Mouse (Mus musculus) hindbrain, embryonic 15.5 days (tissue): Measurements from ENCODE around the gene Nudt22. TPM values are rescaled to one million over a fixed set of nuclear protein-coding genes. Genes with fewer than 3 reads are reported as not detected.
A peak's percentile ranks its signal among the peaks of the same experiment; 100 is the strongest.

ENCODE experiments used
- ATAC-seq: fragments of 200-750 bp; cut with Nextera tagmentation; 2 replicates; pipeline ENCODE4 v1.8.0; 2017; ENCODE audit warnings: low read depth, moderate number of reproducible peaks, moderate TSS enrichment; ENCODE audit not compliant: low FRiP score
- H3K27ac ChIP-seq: fragments of 300-500 bp; sonication (generic); replicated peaks from 2 replicates; pipeline ENCODE4 v1.5.1; 2015; ENCODE audit warnings: mild to moderate bottlenecking, inconsistent platforms
- H3K27me3 ChIP-seq: fragments of 300-500 bp; sonication (generic); 2 replicates; pipeline ENCODE4 v1.6.1; 2015; ENCODE audit warnings: control low read depth, inconsistent platforms
- H3K36me3 ChIP-seq: fragments of 300-500 bp; sonication (generic); 2 replicates; pipeline ENCODE4 v1.6.1; 2015; ENCODE audit warnings: control low read depth, inconsistent platforms
- H3K4me1 ChIP-seq: fragments of 300-500 bp; sonication (generic); replicated peaks from 2 replicates; pipeline ENCODE4 v1.6.1; 2015; ENCODE audit warnings: control low read depth, inconsistent platforms
- H3K4me2 ChIP-seq: fragments of 300-500 bp; sonication (generic); 2 replicates; pipeline ENCODE4 v1.6.1; 2015; ENCODE audit warnings: moderate library complexity, mild to moderate bottlenecking, inconsistent platforms
- H3K4me3 ChIP-seq: fragments of 300-500 bp; sonication (generic); 2 replicates; pipeline ENCODE4 v1.5.1; 2015; ENCODE audit warnings: mild to moderate bottlenecking, inconsistent platforms
- H3K9ac ChIP-seq: fragments of 300-500 bp; sonication (generic); 2 replicates; pipeline ENCODE4 v1.6.1; 2015; ENCODE audit warnings: inconsistent platforms
- H3K9me3 ChIP-seq: fragments of 300-500 bp; sonication (generic); 2 replicates; pipeline ENCODE4 v1.6.1; 2016; ENCODE audit warnings: control low read depth, inconsistent platforms
- WGBS: fragments of 180-500 bp; shearing (Covaris S2); methylation state at CpG from one replicate; pipeline ENCODE4 v1.1.7; 2015; 5-methylcytosine and 5-hydroxymethylcytosine counted together
- polyA plus RNA-seq: library from polyadenylated mRNA; unstranded; fragments of >200 nt; fragmentation: Nextera tagmentation; extraction: Ambion mirVana; gene quantifications from 2 replicates; pipeline ENCODE4 v1.2.1, GENCODE M21; 2015

The Nudt22 gene
- polyA plus RNA-seq, 1 experiment from 2014 or later = 23.9 TPM

DNA sequence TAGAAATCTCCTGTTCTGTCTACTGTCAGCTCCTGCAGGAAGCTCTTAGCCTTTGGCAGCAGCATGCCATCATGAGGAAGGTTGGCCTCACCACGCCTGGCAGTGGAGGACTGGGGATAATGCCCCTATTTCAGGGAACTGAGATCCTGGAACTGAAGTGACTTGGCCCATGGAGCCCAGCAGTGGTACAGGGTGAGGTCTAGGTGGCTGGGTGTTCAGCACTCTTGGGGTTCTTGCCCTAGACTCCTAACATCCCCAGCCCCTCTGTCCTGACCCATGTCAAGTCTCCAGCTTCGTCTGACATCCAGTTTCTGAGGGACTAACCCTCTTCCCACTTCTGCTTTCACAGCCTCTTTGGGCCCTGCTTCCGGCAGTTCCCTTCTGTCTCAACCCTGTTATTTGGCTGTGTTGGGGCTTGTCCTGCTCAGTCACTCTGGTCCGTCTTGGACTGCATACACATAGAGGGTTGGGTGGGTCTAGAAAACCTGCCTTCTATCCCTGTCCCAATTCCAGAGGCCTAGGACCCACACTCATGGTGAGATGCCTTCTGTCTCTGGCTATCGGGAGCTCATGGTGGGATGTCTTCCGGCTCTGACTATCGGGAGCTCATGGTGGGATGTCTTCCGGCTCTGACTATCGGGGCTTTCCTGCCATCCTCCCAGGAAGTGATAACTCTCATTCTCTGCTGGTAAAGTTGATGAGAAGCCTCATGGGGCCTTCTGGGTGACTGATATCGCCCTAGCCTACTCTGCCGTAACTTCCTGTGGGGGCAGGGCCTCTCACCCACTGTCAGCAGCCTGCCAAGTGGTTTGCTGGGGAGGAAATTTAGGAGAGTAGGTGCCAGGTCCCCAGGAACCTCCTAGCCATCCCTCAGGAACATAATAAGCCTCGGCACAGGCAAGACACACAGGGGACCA, 21.9 kb upstream of the Nudt22 start:
- peaks cover 39% of the 10 kb centered on the region for H3K36me3 ChIP-seq

DNA sequence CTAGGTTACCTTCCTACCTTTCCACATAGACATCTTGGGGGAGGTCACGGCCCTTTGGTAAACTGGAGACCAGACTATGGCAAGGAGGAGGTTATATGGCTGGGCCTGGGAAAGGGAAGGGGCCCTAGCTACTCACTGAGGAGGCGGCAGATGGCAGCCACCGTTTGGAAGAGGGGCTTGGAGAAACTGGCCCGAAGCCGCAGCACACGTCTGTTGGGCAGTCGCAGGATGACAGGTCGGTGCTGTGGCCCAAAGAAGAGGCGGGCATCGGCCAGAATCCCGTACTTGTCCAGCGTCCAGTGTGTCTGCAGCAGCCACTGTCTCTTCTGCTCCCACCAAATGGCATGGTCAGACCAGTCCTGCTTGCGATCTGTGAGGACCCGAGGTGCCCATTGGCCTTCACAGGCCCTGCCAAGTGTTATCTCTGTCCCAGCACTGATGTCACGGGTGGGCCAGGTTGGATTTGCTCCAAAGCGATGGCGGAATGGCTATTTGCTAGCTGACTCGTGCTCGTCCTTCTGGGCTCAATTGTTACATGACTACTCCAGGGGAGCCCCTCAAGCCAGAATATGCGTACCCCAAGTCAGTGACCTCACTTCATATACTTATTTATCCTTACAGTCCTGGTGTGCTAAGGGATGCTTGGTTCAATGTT, 18.7 kb upstream of the Nudt22 start:
- Histone ChIP-seq H3K4me3 (no peak overlapping the region), H3K9ac (no peak overlapping the region), H3K27me3 (no peaks in the 10 kb centered on the region), H3K27ac (no peak overlapping the region), H3K9me3 (no peaks in the 10 kb centered on the region), H3K36me3 (peaks cover 8% of the 10 kb centered on the region), H3K4me1 (no peaks in the 10 kb centered on the region), H3K4me2 (no peak overlapping the region)
- ATAC-seq = no peak
- 90% methylated on average over 18 of the region's 20 CpGs for WGBS

More for the DNA sequence above, 21.9 kb upstream of the Nudt22 start:
- Histone ChIP-seq H3K27ac (no peak overlapping the region), H3K27me3 (no peaks in the 10 kb centered on the region), H3K4me1 (no peaks in the 10 kb centered on the region), H3K4me2 (no peak overlapping the region), H3K9me3 (no peaks in the 10 kb centered on the region), H3K9ac (no peak overlapping the region), H3K4me3 (no peak overlapping the region)
- no peak for ATAC-seq
- 88% methylated on average over 12 of the region's 12 CpGs for WGBS

DNA sequence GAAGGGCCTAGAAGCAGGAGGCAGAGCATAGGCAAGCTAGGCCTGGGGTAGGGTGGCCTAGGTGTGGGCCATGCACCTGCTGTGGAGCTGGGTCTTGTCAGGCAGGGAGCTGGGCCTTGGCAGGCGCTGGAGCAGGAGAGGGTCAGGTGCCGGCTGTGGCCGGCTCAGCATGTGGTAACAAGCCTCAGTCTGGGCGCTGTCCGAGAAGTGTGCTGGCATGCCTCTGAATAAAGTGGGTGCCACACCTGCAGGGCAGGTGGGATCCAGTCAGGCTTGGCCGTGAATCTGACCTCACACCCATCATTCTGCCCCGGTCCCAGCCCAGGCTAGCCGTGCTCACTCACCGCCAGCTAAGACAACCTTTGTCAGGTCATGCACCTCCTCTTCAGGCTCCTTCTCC, 18.1 kb upstream of the Nudt22 start:
- H3K36me3 ChIP-seq = peaks cover 1% of the 10 kb centered on the region; the same call in 1 of the 2 replicates
- H3K4me1 ChIP-seq = no peaks in the 10 kb centered on the region
- no peak overlapping the region for H3K4me2 ChIP-seq
- 87% methylated on average over 9 of the region's 9 CpGs for whole genome bisulfite sequencing
- ATAC-seq = no peak
- no peaks in the 10 kb centered on the region for H3K9me3 ChIP-seq
- H3K9ac ChIP-seq = no peak overlapping the region
- H3K27ac ChIP-seq = no peak overlapping the region
- H3K27me3 ChIP-seq = no peaks in the 10 kb centered on the region
- H3K4me3 ChIP-seq = no peak overlapping the region

DNA sequence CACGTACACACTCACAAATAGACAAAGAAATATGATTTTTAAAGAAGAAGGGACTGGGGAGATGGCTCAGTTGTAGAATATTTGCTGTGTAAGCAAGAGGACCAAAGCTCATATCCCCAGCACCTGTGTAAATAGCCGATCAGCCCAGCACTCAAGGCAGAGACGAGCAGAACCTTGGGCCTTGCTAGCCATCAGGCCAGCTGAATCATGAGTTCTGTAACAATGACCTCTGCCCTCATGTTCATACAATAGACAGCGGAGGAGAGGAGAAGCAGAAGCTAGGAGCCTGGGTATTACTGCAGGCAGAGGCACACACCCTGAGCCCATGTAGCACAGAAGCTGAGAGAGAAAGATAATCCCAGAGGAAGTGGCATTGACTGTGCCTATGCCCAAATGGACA, 16.5 kb upstream of the Nudt22 start:
- WGBS = 82% methylated on average over 4 of the region's 4 CpGs

DNA sequence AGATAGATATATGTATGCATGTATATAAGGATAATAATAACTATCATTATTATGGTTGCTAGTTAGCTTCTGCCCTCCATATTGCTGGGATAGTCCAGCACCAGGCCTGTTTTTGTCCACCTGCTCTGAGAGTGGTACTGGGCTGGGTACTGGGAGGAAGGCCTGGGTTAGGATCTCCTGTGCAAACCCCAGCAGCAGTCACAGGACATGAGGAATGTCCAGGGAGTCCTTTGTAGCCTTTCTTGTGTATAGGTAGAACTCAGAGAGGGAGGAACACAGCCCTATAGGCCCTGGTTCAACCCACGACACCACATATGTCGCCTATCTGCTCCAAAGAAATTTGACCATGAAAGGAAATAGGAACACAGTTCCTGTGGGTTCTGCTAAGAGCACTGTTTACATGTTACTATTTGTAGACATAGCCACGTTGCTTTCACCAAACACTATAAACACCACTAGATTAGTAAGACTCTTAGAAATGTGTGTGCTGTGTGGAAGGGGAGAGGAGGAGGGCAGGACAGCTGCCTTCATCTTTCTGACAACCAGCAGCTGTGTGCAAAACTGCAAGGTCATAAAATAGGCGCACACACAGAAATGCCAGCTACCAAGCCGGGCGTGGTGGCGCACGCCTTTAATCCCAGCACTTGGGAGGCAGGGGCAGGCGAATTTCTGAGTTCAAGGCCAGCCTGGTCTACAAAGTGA, 11.1 kb upstream of the Nudt22 start:
- no peak overlapping the region for H3K4me2 ChIP-seq
- H3K4me3 ChIP-seq = no peak overlapping the region
- ATAC-seq = no peak
- WGBS = 86% methylated on average over 9 of the region's 9 CpGs
- H3K4me1 ChIP-seq = no peaks in the 10 kb centered on the region
- no peaks in the 10 kb centered on the region for H3K27me3 ChIP-seq
- H3K36me3 ChIP-seq = no peaks in the 10 kb centered on the region
- H3K9me3 ChIP-seq = no peaks in the 10 kb centered on the region
- H3K27ac ChIP-seq = no peak overlapping the region
- H3K9ac ChIP-seq = no peak overlapping the region

More for the DNA sequence above, 16.5 kb upstream of the Nudt22 start:
- Histone ChIP-seq H3K27ac (no peak overlapping the region), H3K27me3 (no peaks in the 10 kb centered on the region), H3K4me2 (no peak overlapping the region), H3K4me3 (no peak overlapping the region), H3K9ac (no peak overlapping the region), H3K36me3 (no peaks in the 10 kb centered on the region), H3K4me1 (no peaks in the 10 kb centered on the region), H3K9me3 (no peaks in the 10 kb centered on the region)
- no peak for ATAC-seq

DNA sequence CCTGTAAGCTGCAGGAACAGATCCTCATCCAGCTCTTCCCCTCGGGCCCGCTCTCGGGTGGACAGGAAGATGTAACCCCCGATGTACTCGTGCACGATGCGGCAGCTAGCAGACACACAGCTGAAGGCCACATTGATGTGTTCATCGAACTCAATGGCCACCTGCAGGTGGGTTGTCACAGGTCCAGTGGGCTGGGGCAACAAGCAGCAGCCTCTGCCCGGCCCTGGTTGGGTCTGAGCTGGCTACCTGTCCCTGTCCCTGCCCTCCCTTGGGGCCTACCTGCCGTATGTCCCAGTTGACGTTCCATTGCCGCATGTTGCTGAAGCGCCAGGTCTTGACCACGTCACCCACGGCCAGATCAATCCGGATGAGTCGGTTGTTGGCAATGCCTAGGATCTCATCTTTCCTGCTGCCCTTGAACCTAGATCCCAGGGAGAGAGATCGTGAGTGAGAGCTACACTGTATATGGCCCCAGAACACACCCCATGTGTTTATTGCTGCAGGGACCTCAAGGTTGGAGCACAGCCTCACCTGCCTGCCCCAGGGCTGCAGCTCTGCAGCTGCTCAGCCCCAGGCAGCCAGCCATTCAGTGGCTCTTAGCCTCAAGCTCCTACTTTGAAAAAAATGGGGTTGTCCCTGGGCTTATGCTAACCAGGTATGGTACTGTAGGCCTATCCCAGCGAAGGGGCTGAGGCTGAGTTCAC, 3.6 kb upstream of the Nudt22 start:
- Histone ChIP-seq H3K4me1 (peaks cover 31% of the 10 kb centered on the region), H3K36me3 (peaks cover 18% of the 10 kb centered on the region), H3K9me3 (no peaks in the 10 kb centered on the region), H3K27ac (no peak overlapping the region), H3K4me2 (no peak overlapping the region), H3K27me3 (no peaks in the 10 kb centered on the region), H3K4me3 (no peak overlapping the region), H3K9ac (no peak overlapping the region)
- 93% methylated on average over 19 of the region's 19 CpGs for WGBS
- no peak for ATAC-seq

DNA sequence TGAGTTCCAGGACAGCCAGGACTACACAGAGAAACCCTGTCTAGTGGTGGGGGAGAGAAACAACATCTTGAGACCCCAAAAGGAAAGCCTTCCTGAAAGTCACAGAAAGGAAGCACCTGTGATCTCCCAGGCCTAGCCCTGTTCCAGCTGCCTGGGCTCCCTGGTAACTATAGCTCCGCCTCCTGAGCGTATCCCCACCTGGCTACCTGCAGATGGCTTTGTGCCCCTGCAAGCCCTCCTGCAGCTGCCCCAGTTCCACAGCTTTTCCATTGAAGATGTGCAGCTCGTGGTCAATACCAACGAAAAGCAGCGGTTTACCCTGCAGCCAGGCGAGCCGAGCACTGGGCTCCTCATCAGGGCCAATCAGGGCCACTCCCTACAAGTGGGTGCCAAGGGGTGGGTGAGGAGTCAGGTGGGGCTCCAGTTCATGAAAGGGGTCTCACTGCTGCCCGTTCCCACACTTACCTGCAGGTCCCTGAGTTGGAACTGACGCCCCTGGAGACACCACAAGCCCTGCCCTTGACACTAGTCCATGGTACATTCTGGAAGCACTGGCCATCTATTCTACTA, 1.9 kb upstream of the Nudt22 start:
- Histone ChIP-seq H3K27ac (no peak overlapping the region), H3K4me3 (no peak overlapping the region), H3K9ac (no peak overlapping the region), H3K36me3 (peaks cover 18% of the 10 kb centered on the region), H3K27me3 (no peaks in the 10 kb centered on the region), H3K9me3 (no peaks in the 10 kb centered on the region), H3K4me1 (peaks cover 45% of the 10 kb centered on the region), H3K4me2 (no peak overlapping the region)
- ATAC-seq = no peak
- 86% methylated on average over 9 of the region's 9 CpGs for WGBS

DNA sequence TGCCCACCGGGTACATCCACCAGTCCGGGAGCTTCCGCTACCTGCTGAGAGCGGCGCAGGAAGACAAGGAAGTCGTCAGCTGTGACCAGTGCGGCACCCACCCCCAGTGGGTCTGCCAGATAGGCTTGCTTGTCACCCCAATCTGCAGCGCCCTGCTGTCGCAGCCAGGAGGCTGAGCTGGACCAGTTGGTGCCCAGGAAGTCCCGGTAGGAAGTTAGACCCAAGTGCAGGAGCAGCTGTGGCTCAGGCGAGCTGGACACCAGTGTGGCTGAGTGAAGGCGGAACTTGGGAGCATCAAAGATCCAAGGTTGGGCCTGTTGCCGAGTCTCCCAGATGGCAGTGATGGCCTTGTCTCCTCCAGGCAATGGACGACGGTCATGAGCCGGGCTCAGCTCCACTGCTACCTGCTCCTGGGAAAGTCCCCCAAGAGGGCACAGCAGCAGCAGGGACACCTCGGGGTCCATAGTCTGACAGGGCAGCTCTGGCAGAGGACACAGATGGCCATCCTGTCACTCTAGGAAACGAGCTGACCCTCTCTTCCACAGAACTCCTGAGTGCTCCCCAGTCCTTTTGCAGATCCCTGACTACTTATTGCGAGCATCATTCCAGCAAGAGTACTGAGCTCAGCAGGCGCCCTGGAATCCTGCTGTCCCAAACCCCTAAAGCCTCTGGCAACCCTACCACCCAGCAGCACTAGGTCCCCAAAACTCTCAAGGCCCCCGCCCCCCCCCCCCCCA, 494 bp downstream of the Nudt22 start:
- H3K27me3 ChIP-seq = no peaks in the 10 kb centered on the region

DNA sequence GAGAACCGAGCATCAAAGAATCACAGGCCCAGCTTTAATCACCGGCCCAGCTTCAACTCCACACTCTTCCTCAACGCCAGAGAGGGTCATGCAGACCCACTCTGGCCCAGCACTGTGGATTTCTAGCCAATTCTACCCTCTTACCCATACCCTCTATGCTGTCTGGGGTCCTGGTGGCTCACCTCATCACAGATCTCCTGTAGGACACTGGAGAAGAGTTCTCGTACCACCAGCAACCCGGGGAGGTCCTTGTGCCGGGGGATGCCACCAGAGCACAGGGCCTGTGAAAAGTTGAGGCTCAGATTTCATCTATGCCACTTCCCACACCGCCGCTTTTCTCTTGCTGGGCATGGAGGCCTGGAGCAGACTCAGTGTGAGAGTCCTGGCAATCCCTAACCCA, 1.4 kb downstream of the Nudt22 start:
- 91% methylated on average over 8 of the region's 8 CpGs for WGBS
- Histone ChIP-seq H3K4me2 (peak overlapping the region; percentile 86), H3K4me1 (peaks cover 54% of the 10 kb centered on the region), H3K27ac (no peak overlapping the region), H3K27me3 (no peaks in the 10 kb centered on the region), H3K4me3 (0 out of 2 replicates have a peak overlapping the region, but pooled peaks have one; percentile 61), H3K36me3 (peaks cover 10% of the 10 kb centered on the region), H3K9me3 (no peaks in the 10 kb centered on the region), H3K9ac (0 out of 2 replicates have a peak overlapping the region, but pooled peaks have one; percentile 68)
- no peak for ATAC-seq

More for the DNA sequence above, 494 bp downstream of the Nudt22 start:
- WGBS = 53% methylated on average over 21 of the region's 21 CpGs
- peak overlapping the region; percentile 57 for H3K27ac ChIP-seq
- peak overlapping the region; percentile 61 for H3K4me3 ChIP-seq
- peak overlapping the region; percentile 68 for H3K9ac ChIP-seq
- peaks cover 18% of the 10 kb centered on the region for H3K36me3 ChIP-seq
- no peak for ATAC-seq
- H3K4me1 ChIP-seq = peaks cover 54% of the 10 kb centered on the region
- H3K4me2 ChIP-seq = peak overlapping the region; percentile 86
- H3K9me3 ChIP-seq = no peaks in the 10 kb centered on the region

DNA sequence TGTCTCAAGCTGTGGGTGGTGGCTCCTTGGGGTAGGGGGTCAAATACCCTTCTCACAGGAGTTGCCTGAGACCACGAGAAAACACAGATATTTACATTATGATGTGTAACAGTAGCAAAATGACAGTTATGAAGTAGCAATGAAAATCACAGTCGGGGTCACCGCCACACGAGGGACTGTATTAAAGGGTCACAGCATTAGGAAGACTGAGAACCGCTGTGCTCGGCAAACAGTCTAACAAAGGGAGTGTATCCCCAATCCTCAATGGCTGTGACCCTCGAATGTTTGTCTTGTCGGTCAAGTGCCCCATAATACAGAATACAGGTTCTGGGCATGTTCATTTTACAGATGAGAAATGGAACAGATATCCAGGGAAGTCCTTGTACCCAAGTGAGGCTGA, 1.9 kb downstream of the Nudt22 start:
- no peaks in the 10 kb centered on the region for H3K9me3 ChIP-seq
- no peak overlapping the region for H3K4me3 ChIP-seq
- 88% methylated on average over 8 of the region's 8 CpGs for WGBS
- no peak for ATAC-seq
- H3K4me1 ChIP-seq = peaks cover 54% of the 10 kb centered on the region
- peaks cover 5% of the 10 kb centered on the region; the same call in 1 of the 2 replicates for H3K36me3 ChIP-seq
- no peak overlapping the region for H3K27ac ChIP-seq
- no peak overlapping the region for H3K4me2 ChIP-seq
- no peaks in the 10 kb centered on the region for H3K27me3 ChIP-seq
- H3K9ac ChIP-seq = no peak overlapping the region
